Mouse (Mus musculus) adrenal gland, adult 8-10 months (tissue): ENCODE measurements around the gene Ankrd49. TPM values are rescaled to one million over a fixed set of nuclear protein-coding genes. Genes with fewer than 3 reads are reported as not detected.

Source experiments
- DNase-seq: peaks from one replicate; pipeline ENCODE4 v3.0.0; 2022
- total RNA-seq, 4 experiments: library from RNA; stranded (reverse); gene quantifications; 2 replicates each; pipeline ENCODE4 v1.2.4; 2022

Gene Ankrd49
- total RNA-seq, 4 experiments from 2014 or later: 10.6 to 15.6 (median 14.3) TPM

GRCm38 (mm10) chr9:14740151-14740924, 44.3 kb downstream of the Ankrd49 start, which contains the start of gene Piwil4:
Piwil4 (minus strand) TSS chr9:14740733.
- DNase-seq: no peak

- DNase-seq: peak; percentile 23
Observed at GRCm38 (mm10) chr9:14739498-14740150, 45.0 kb downstream of the Ankrd49 start.

- peak; percentile 23 for DNase-seq
Observed at GRCm38 (mm10) chr9:14730941-14731541, 53.6 kb downstream of the Ankrd49 start.

Other genes with a start within 250 kb of the Ankrd49 start
- gene Amotl1, start 139.8 kb downstream of the Ankrd49 start, total RNA-seq: 10 to 100 TPM; 26.5 to 48.4 (median 40.6) TPM
- gene Piwil4, start 44.1 kb downstream of the Ankrd49 start, total RNA-seq: under 1 TPM in 3 of 4 experiments, not detected in 1; 0.09 to 0.27 (median 0.15) TPM
- 1 to 10 TPM; 1.2 to 2.6 (median 1.7) TPM for gene Fut4, start 32.5 kb downstream of the Ankrd49 start, total RNA-seq
- gene 1700012B09Rik, start 13.8 kb downstream of the Ankrd49 start, total RNA-seq: not detected
- gene Mre11a, start 202 bp downstream of the Ankrd49 start, total RNA-seq: 10 to 100 TPM; 18.8 to 26.9 (median 23.2) TPM
- under 1 TPM in 1 of 4 experiments, not detected in 3; 0.13 TPM for gene Gpr83, start 75.4 kb upstream of the Ankrd49 start, total RNA-seq
- not detected for gene Izumo1r, start 119.1 kb upstream of the Ankrd49 start, total RNA-seq